Mouse (Mus musculus) lung, adult 2 months (tissue): ENCODE measurements at regions not wholly inside any gene's neighbourhood (a gene's known extent, or its start where the extent isn't known, plus 50 kb on each side); places are given as distances from the start of the nearest gene placed in this dataset.

ENCODE experiments used
- CTCF ChIP-seq: fragments of 200-500 bp; IDR thresholded peaks from 2 replicates; pipeline ENCODE4 v1.5.1; 2011; ENCODE audit warnings: mild to moderate bottlenecking, low read length, control low read depth; ENCODE audit not compliant: insufficient read depth
- POLR2A ChIP-seq: fragments of 200-500 bp; IDR thresholded peaks from 2 replicates; pipeline ENCODE4 v1.6.1; 2011; ENCODE audit warnings: low read depth, mild to moderate bottlenecking, control low read depth, low read length, borderline replicate concordance; ENCODE audit errors: extremely low read depth

- TF ChIP-seq CTCF: no peak
- no peak for TF ChIP-seq POLR2A
Measured at GRCm38 (mm10) chr13:84449001-84449551, 227.0 kb downstream of the Tmem161b start.
